Mouse (Mus musculus) kidney, postnatal 0 days (tissue): ENCODE data around the gene Dyrk3. TPM values are rescaled to one million over a fixed set of nuclear protein-coding genes. Genes with fewer than 3 reads are reported as not detected.
A peak's percentile ranks its signal among the peaks of the same experiment; 100 is the strongest.

Experiments
- ATAC-seq: fragments of 200-750 bp; cut with Nextera tagmentation; replicated peaks from 2 replicates; pipeline ENCODE4 v1.8.0; 2017; ENCODE audit warnings: low read depth, moderate number of reproducible peaks, moderate TSS enrichment, moderate library complexity; ENCODE audit not compliant: low FRiP score
- DNase-seq: peaks from one replicate; pipeline ENCODE4 v3.0.0-alpha.2; 2016; ENCODE audit warnings: low spot score
- H3K27ac ChIP-seq: fragments of 300-500 bp; sonication (generic); 2 replicates; pipeline ENCODE4 v1.5.1; 2014; ENCODE audit warnings: mild to moderate bottlenecking
- H3K27me3 ChIP-seq: fragments of 300-500 bp; sonication (generic); 2 replicates; pipeline ENCODE4 v1.6.1; 2014; ENCODE audit warnings: low read length, mixed read lengths; ENCODE audit not compliant: insufficient read depth
- H3K36me3 ChIP-seq: fragments of 300-500 bp; sonication (generic); 2 replicates; pipeline ENCODE4 v1.6.1; 2014; ENCODE audit warnings: low read length, mixed read lengths; ENCODE audit not compliant: insufficient read depth
- H3K4me1 ChIP-seq: fragments of 300-500 bp; sonication (generic); replicated peaks from 2 replicates; pipeline ENCODE4 v1.6.1; 2014; ENCODE audit warnings: antibody characterized with exemption, low read length, mixed read lengths; ENCODE audit not compliant: insufficient read depth
- H3K4me2 ChIP-seq: fragments of 300-500 bp; sonication (generic); 2 replicates; pipeline ENCODE4 v1.6.1; 2014; ENCODE audit warnings: mild to moderate bottlenecking, low read length, moderate library complexity, mixed read lengths
- H3K4me3 ChIP-seq: fragments of 300-500 bp; sonication (generic); replicated peaks from 2 replicates; pipeline ENCODE4 v1.5.1; 2014; ENCODE audit warnings: low read depth, low read length
- H3K9ac ChIP-seq: fragments of 300-500 bp; sonication (generic); 2 replicates; pipeline ENCODE4 v1.6.1; 2014; ENCODE audit warnings: low read depth, low read length
- H3K9me3 ChIP-seq: fragments of 300-500 bp; sonication (generic); replicated peaks from 2 replicates; pipeline ENCODE4 v1.6.1; 2016; ENCODE audit warnings: low read length, inconsistent platforms, mixed read lengths
- CTCF ChIP-seq: IDR thresholded peaks from 2 replicates; pipeline ENCODE4 v1.5.1; 2016; ENCODE audit warnings: antibody characterized with exemption, low read depth, mild to moderate bottlenecking, moderate library complexity
- WGBS: fragments of 180-500 bp; shearing (Covaris S2); extraction: QIAGEN DNeasy Blood & Tissue Kit; methylation state at CpG from one replicate; pipeline ENCODE4 v1.1.7; 2014; 5-methylcytosine and 5-hydroxymethylcytosine counted together
- polyA plus RNA-seq: library from polyadenylated mRNA; unstranded; fragments of >200 nt; fragmentation: Nextera tagmentation; extraction: Ambion mirVana; gene quantifications from 2 replicates; pipeline ENCODE4 v1.2.1, GENCODE M21; 2015

Dyrk3 gene
- polyA plus RNA-seq, 1 experiment from 2014 or later: 5.2 TPM

DNA sequence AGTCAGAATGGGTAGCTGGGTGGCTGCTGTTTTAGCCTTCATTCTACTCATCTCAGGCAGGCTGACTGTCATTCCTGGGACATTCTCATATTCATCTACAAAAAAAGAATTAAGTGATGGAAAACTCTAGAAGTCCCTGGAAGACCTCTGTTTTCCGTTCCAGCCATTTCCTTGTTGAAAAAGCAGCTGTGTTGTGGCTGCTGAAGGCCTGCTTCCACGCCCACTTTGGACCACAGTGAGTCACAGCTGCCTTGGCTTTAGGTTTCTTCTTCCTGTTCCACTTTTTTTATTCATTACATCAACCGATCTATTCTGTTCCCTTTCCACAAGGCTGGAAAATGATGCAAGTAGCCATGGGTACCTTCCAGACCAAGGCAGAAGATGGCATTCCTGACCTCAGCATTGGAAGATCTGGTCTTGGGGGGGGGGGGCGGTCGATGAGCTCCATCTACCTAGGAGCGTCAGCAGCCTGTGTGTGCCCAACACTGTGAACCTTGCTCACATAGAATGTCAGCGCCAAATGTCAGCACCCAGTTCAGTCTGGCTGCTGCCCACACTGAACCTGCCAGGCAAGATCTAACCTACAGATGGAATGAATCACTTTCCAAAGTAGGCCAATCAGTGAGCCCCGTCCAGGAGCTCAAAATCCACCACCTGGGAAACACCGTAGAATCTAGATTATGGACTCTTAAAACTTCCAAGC, 46.3 kb upstream of the Dyrk3 start:
- peak; percentile 70 for DNase-seq
- Histone ChIP-seq H3K9ac (no peak overlapping the region), H3K4me3 (no peak overlapping the region), H3K27ac (peak overlapping the region; percentile 13; the same call in 1 of the 2 replicates), H3K9me3 (no peaks in the 10 kb centered on the region), H3K4me2 (no peak overlapping the region), H3K27me3 (no peaks in the 10 kb centered on the region), H3K4me1 (no peaks in the 10 kb centered on the region; the same call in 1 of the 2 replicates), H3K36me3 (peaks cover 4% of the 10 kb centered on the region; the same call in 1 of the 2 replicates)
- 66% methylated on average over 9 of the region's 9 CpGs for WGBS
- no peak for TF ChIP-seq CTCF
- no peak for ATAC-seq

DNA sequence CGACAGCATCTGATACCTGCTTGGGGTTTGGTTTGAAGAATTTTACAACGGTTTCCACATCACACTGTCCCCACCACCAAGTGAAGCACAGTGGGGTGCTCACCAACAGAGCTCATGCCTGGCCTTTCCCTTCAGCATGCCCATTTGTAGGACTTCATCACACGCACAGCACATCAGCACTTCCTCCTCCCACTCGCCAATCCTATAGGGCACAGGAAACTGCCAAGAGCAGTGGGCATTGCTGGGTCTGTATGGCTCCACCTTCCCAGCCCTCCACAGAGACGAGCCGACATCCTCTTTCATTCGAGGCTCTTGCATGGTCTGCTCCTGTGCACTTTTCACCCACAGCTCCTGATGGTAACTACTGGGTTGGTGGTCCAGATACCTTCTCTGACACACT, 45.1 kb upstream of the Dyrk3 start:
- no peaks in the 10 kb centered on the region for H3K9me3 ChIP-seq
- WGBS: 75% methylated on average over 7 of the region's 7 CpGs
- peaks cover 5% of the 10 kb centered on the region; the same call in 1 of the 2 replicates for H3K36me3 ChIP-seq
- no peak overlapping the region for H3K9ac ChIP-seq
- H3K4me2 ChIP-seq: no peak overlapping the region
- H3K27ac ChIP-seq: no peak overlapping the region
- no peak overlapping the region for H3K4me3 ChIP-seq
- no peak for TF ChIP-seq CTCF
- DNase-seq (no peak), ATAC-seq (no peak)
- H3K4me1 ChIP-seq: no peaks in the 10 kb centered on the region; the same call in 1 of the 2 replicates
- no peaks in the 10 kb centered on the region for H3K27me3 ChIP-seq

DNA sequence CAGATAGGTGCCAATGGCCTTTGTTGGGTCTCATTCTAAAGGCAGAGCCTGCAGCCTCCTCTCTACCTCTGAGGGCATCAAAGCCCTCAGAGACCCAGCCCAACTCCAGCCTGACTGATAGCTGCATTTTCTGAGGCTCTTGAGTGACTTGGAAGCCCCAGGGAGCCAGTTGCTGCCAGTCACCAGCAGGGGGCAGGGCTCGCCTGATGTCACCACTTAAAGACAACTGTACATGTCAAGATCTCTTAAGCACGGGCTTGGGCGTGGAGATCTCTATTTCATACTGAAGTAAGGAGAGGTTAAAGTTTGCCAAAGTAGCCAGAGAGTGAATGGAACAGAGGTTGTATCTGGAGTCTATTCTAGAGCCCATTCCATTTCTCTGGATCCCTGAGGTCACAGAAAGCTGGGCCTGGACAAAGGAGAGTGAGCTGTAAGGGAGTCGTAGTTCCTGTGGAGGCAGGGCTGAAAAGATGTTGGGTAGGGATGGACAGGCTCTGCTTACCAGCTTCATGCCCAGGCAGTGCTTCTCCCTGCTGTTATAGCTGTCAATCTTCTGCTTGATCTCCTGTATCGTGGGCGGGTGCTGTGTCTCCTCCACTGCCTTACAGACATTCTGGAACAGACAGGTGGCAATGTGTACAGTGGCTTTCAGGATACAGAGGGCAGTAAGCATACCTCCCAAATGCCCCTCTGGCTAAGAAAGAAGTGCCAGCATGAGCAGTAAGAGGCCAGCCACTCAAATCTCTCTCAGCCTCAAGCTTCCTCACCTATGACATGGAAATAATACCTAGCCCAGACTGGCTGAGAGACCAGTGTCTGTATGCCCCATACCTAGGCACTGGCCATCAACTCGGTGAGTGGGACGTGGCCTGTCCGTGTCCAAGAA, 43.7 kb upstream of the Dyrk3 start:
- WGBS: 60% methylated on average over 9 of the region's 9 CpGs
- Histone ChIP-seq H3K4me3 (no peak overlapping the region), H3K9ac (no peak overlapping the region), H3K27ac (no peak overlapping the region), H3K9me3 (no peaks in the 10 kb centered on the region), H3K4me2 (no peak overlapping the region), H3K36me3 (peaks cover 9% of the 10 kb centered on the region; the same call in 1 of the 2 replicates), H3K27me3 (no peaks in the 10 kb centered on the region), H3K4me1 (no peaks in the 10 kb centered on the region)
- ATAC-seq: peak; percentile 44; the same call in 1 of the 2 replicates
- peak; percentile 81 for DNase-seq
- peak; percentile 93 for TF ChIP-seq CTCF

DNA sequence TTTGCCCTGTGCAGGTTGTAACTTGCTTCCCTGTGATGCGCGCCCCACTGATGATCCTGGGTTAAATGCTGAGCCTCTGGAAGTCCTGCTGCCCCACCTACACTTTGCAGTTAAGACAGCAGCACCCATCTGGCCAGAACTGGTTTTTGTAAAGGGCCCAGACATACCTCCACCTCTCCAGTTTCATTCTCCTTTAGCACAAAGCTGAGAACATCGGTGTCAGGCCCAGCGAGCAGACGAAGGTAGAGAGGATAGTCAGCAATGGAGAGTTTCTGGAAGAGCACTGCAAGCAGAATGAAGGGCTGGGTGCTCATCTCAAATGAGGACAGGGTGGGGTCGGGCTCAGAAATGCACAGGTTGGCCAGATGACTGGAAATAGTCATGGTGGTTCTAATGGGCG, 42.2 kb upstream of the Dyrk3 start:
- Histone ChIP-seq H3K4me3 (no peak overlapping the region), H3K36me3 (peaks cover 20% of the 10 kb centered on the region; the same call in 1 of the 2 replicates), H3K4me2 (no peak overlapping the region), H3K27me3 (no peaks in the 10 kb centered on the region), H3K9me3 (no peaks in the 10 kb centered on the region), H3K9ac (no peak overlapping the region), H3K27ac (no peak overlapping the region), H3K4me1 (no peaks in the 10 kb centered on the region)
- DNase-seq: no peak
- no peak for TF ChIP-seq CTCF
- no peak for ATAC-seq
- 96% methylated on average over 7 of the region's 7 CpGs for WGBS

DNA sequence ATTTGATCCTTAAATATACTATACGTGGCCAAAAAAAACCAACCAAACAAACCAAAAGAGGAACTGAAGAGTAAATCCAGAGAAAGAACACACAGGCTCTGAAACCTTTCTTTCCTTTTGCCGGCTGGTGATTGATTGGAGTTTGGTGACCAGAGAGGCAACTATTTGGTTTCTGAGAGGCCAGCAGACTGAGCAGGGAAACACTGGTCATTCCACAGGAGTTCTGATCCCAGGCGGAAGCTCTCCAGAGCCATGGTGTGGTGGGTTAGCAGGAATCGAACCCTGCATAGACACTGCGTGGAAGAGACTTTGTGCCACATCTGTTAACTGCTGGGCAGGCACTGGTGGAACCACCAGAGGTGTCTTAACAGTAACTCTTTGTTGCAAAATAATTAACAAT, 39.9 kb upstream of the Dyrk3 start:
- no peak overlapping the region for H3K4me3 ChIP-seq
- no peaks in the 10 kb centered on the region for H3K4me1 ChIP-seq
- 81% methylated on average over 5 of the region's 5 CpGs for WGBS
- no peak for TF ChIP-seq CTCF
- ATAC-seq (no peak), DNase-seq (no peak)
- no peaks in the 10 kb centered on the region for H3K9me3 ChIP-seq
- no peak overlapping the region for H3K4me2 ChIP-seq
- H3K27ac ChIP-seq: no peak overlapping the region
- no peak overlapping the region for H3K9ac ChIP-seq
- H3K36me3 ChIP-seq: peaks cover 25% of the 10 kb centered on the region
- H3K27me3 ChIP-seq: no peaks in the 10 kb centered on the region

DNA sequence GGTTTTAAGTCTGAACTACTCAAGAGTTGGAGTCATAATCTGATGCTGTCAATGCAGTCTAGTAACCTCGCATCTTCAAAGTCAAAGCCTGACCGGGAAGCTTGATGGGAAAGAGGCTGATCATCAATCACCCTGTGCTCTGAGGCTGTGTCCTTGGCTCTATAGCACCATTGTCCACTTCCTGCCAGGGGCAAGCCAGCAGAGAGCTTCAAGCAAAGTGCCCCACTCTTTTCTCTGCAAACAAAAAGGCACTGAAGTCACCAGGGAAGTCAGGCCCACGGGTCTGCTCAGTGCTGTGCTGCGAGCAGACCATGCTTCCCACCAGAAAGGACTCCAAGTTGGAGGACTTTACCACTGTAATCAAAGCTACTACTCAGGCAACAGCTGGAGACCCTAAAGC, 39.1 kb upstream of the Dyrk3 start:
- Histone ChIP-seq H3K27me3 (no peaks in the 10 kb centered on the region), H3K36me3 (peaks cover 29% of the 10 kb centered on the region), H3K4me2 (no peak overlapping the region), H3K9ac (no peak overlapping the region), H3K27ac (no peak overlapping the region), H3K9me3 (no peaks in the 10 kb centered on the region), H3K4me3 (no peak overlapping the region), H3K4me1 (no peaks in the 10 kb centered on the region)
- no peak for TF ChIP-seq CTCF
- WGBS: 79% methylated on average over 4 of the region's 4 CpGs
- DNase-seq (no peak), ATAC-seq (no peak)
